Mouse (Mus musculus) stomach, embryonic 16.5 days (tissue): ENCODE measurements around the gene Tulp4. TPM values are rescaled to one million over a fixed set of nuclear protein-coding genes. Genes with fewer than 3 reads are reported as not detected.

Experiments
- ATAC-seq: fragments of 200-750 bp; cut with Nextera tagmentation; 2 replicates; pipeline ENCODE4 v1.8.0; 2017; ENCODE audit warnings: moderate number of reproducible peaks, moderate TSS enrichment; ENCODE audit not compliant: insufficient read depth, low FRiP score
- H3K27ac ChIP-seq: fragments of 300-500 bp; sonication (generic); 2 replicates; pipeline ENCODE4 v1.5.1; 2014; ENCODE audit warnings: low read length
- H3K27me3 ChIP-seq: fragments of 300-500 bp; sonication (generic); 2 replicates; pipeline ENCODE4 v1.6.1; 2014; ENCODE audit warnings: low read length, control low read depth, mixed read lengths; ENCODE audit not compliant: control insufficient read depth, insufficient read depth
- H3K36me3 ChIP-seq: fragments of 300-500 bp; sonication (generic); 2 replicates; pipeline ENCODE4 v1.6.1; 2014; ENCODE audit warnings: low read length; ENCODE audit not compliant: control insufficient read depth, insufficient read depth
- H3K4me1 ChIP-seq: fragments of 300-500 bp; sonication (generic); 2 replicates; pipeline ENCODE4 v1.6.1; 2014; ENCODE audit warnings: low read length, control low read depth, mixed read lengths; ENCODE audit not compliant: control insufficient read depth, insufficient read depth
- H3K4me2 ChIP-seq: fragments of 300-500 bp; sonication (generic); 2 replicates; pipeline ENCODE4 v1.6.1; 2014; ENCODE audit warnings: low read depth, low read length, mixed read lengths
- H3K4me3 ChIP-seq: fragments of 300-500 bp; sonication (generic); replicated peaks from 2 replicates; pipeline ENCODE4 v1.5.1; 2014; ENCODE audit warnings: mild to moderate bottlenecking, low read length
- H3K9ac ChIP-seq: fragments of 300-500 bp; sonication (generic); 2 replicates; pipeline ENCODE4 v1.6.1; 2014; ENCODE audit warnings: low read length
- H3K9me3 ChIP-seq: fragments of 300-500 bp; sonication (generic); replicated peaks from 2 replicates; pipeline ENCODE4 v1.6.1; 2016; ENCODE audit warnings: low read length, control low read depth; ENCODE audit not compliant: control insufficient read depth
- WGBS: fragments of 180-500 bp; shearing (Covaris S2); extraction: QIAGEN DNeasy Blood & Tissue Kit; methylation state at CpG from one replicate; pipeline ENCODE4 v1.1.7; 2014; 5-methylcytosine and 5-hydroxymethylcytosine counted together
- polyA plus RNA-seq: library from polyadenylated mRNA; unstranded; fragments of >200 nt; fragmentation: Nextera tagmentation; extraction: Ambion mirVana; gene quantifications from 2 replicates; pipeline ENCODE4 v1.2.1, GENCODE M21; 2015

The Tulp4 gene
- polyA plus RNA-seq, 1 experiment from 2014 or later: 54.4 TPM

GRCm38 (mm10) chr17:6083323-6083890, 22.8 kb upstream of the Tulp4 start:
- no peak overlapping the region for H3K27ac ChIP-seq
- H3K27me3 ChIP-seq: no peaks in the 10 kb centered on the region
- H3K9ac ChIP-seq: no peak overlapping the region
- peaks cover 5% of the 10 kb centered on the region; the same call in 1 of the 2 replicates for H3K36me3 ChIP-seq
- peaks cover 8% of the 10 kb centered on the region; the same call in 1 of the 2 replicates for H3K4me1 ChIP-seq
- no peak overlapping the region for H3K4me3 ChIP-seq
- no peak overlapping the region for H3K4me2 ChIP-seq
- WGBS: 79% methylated on average over 5 of the region's 5 CpGs
- no peak for ATAC-seq
- no peaks in the 10 kb centered on the region for H3K9me3 ChIP-seq

DNA sequence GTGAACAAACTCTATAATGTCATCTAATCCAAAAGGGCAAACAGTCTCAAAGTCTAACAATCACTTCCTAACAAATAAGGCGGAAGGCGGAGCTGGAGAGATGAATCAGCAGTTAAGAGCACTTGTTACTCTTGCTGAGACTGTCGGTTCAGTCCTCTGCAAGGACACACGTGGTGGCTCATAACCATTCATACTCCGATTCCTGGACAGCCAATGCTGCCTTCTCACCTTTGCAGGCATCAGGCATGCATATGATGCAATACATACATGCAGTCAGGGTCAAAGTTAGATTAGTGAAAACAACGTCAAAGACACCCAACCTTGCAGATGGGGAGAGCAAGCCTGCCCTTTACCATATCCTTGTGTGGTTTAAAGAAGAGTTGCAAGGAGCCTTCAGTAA, 14.6 kb upstream of the Tulp4 start:
- Histone ChIP-seq H3K27me3 (no peaks in the 10 kb centered on the region), H3K36me3 (peaks cover 2% of the 10 kb centered on the region; the same call in 1 of the 2 replicates), H3K9ac (no peak overlapping the region), H3K4me3 (no peak overlapping the region), H3K27ac (no peak overlapping the region), H3K4me2 (no peak overlapping the region), H3K4me1 (no peaks in the 10 kb centered on the region; the same call in 1 of the 2 replicates), H3K9me3 (no peaks in the 10 kb centered on the region)
- no peak for ATAC-seq
- 82% methylated on average over 6 of the region's 6 CpGs for WGBS

- no peaks in the 10 kb centered on the region for H3K27me3 ChIP-seq
- no peaks in the 10 kb centered on the region for H3K36me3 ChIP-seq
- ATAC-seq: no peak
- no peak overlapping the region for H3K4me2 ChIP-seq
- H3K9me3 ChIP-seq: no peaks in the 10 kb centered on the region
- no peak overlapping the region for H3K27ac ChIP-seq
- no peaks in the 10 kb centered on the region for H3K4me1 ChIP-seq
- no peak overlapping the region for H3K4me3 ChIP-seq
- no peak overlapping the region for H3K9ac ChIP-seq
These were observed 10.7 kb upstream of the Tulp4 start for GRCm38 (mm10) chr17:6095579-6095978.

DNA sequence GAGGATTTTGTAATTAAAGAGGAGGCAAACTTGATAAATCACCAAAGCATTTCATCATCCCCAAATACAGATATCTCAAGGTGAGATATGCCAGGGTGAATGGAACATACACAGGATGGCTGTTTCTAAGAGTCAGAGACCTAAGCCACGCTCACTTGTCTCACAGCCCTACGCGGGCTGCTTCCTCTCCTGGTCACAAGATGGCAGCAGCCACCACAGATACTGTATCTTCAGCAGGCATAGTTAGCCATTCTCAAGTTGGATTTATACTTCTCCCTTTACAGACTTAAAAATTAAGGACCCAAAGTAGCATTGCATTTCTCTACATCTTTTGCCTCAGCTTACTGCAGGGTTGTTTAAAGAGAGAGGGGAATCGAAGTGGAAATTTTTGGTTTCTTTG, 8.4 kb upstream of the Tulp4 start:
- WGBS: 34% methylated on average over 4 of the region's 4 CpGs

GRCm38 (mm10) chr17:6102287-6102686, 4.0 kb upstream of the Tulp4 start:
- no peak for ATAC-seq
- Histone ChIP-seq H3K9me3 (no peaks in the 10 kb centered on the region), H3K4me2 (no peak overlapping the region), H3K36me3 (no peaks in the 10 kb centered on the region), H3K27ac (no peak overlapping the region), H3K4me3 (no peak overlapping the region), H3K9ac (no peak overlapping the region), H3K4me1 (no peaks in the 10 kb centered on the region), H3K27me3 (no peaks in the 10 kb centered on the region)
- WGBS: 91% methylated on average over 3 of the region's 3 CpGs

More for the DNA sequence above, 8.4 kb upstream of the Tulp4 start:
- Histone ChIP-seq H3K4me3 (no peak overlapping the region), H3K27ac (no peak overlapping the region), H3K36me3 (no peaks in the 10 kb centered on the region), H3K9me3 (no peaks in the 10 kb centered on the region), H3K9ac (no peak overlapping the region), H3K4me1 (no peaks in the 10 kb centered on the region), H3K4me2 (no peak overlapping the region), H3K27me3 (no peaks in the 10 kb centered on the region)
- no peak for ATAC-seq

DNA sequence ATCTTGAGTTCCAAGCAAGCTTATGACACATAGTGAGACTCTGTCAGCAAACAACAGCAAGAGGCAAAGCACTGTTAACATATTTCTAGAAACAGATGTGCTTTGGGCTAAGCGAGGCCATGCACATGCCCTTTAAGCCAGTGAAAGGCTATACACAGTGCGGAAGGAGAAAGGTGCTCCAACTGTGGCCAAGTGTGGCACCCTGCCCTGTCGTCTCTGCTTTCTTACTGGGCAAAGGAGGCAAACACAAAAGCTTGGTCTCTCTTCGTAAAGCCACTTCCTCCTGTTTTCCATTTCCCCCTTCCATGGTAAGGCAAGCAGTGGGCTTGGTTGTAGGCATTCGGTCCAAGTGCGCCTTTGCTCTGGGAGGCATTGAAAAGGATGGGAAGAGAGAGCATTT, 2.7 kb upstream of the Tulp4 start:
- ATAC-seq: no peak
- H3K4me3 ChIP-seq: no peak overlapping the region
- WGBS: 78% methylated on average over 6 of the region's 6 CpGs
- H3K4me2 ChIP-seq: no peak overlapping the region
- no peaks in the 10 kb centered on the region for H3K36me3 ChIP-seq
- H3K27ac ChIP-seq: no peak overlapping the region
- H3K4me1 ChIP-seq: peaks cover 6% of the 10 kb centered on the region
- no peak overlapping the region for H3K9ac ChIP-seq
- no peaks in the 10 kb centered on the region for H3K9me3 ChIP-seq
- H3K27me3 ChIP-seq: no peaks in the 10 kb centered on the region

DNA sequence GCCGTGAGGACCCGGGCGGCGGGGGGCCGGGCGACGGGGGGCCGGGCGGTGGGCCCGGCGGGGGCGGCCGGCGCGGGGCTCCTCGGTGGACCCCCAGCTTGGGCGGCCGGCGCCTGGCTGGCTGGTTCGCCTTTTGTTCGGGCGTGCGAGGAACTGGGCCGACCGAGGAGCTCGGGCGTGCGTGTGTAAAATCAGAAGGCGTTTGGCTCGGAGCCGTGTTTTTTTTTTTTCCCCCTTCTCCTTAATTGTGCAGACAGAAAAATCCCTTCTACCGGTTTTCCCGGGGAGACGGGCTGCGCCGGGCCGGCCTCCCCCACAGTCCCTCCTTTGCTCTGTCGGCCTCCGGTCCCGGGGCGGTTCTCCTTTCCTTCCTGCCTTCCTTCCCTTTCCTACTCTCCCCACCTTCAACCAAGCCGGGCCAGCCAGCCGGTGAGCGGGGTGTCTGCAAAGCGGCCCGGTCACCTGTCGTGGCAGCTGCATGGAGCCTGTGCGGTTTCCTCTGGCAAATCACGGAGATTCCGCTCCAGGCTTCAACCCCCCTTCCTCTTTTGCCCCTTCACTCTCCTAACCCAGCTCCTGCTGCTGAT, 871 bp downstream of the Tulp4 start:
- H3K4me2 ChIP-seq: peak overlapping the region; percentile 66
- no peaks in the 10 kb centered on the region for H3K9me3 ChIP-seq
- peak overlapping the region; percentile 95 for H3K4me3 ChIP-seq
- peak overlapping the region; percentile 98 for H3K9ac ChIP-seq
- H3K36me3 ChIP-seq: no peaks in the 10 kb centered on the region
- under 1% methylated on average over 48 of the region's 50 CpGs for WGBS
- H3K4me1 ChIP-seq: peaks cover 13% of the 10 kb centered on the region
- peak overlapping the region; percentile 95 for H3K27ac ChIP-seq
- peak; percentile 48 for ATAC-seq
- H3K27me3 ChIP-seq: no peaks in the 10 kb centered on the region

DNA sequence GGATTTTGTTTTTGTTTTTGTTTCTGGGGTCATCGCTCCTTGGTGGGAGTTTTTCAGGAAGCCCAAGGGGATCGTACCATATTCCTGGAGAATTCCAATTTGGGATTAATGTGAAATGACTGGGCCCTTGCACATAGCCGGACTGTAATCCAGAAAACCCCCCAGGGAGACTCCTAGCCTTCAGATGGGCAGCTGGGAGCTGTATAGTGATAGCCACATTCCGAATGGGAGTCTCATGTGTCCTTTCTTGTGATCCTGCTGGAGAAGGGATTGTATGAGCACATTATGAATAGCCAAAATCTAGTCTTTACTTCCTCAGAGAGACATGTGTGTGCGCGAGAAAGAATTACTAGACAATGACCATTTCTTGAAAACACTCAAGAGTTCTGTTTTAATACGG, 1.9 kb downstream of the Tulp4 start:
- peak overlapping the region; percentile 95 for H3K4me3 ChIP-seq
- WGBS: 51% methylated on average over 7 of the region's 7 CpGs
- H3K4me1 ChIP-seq: peaks cover 13% of the 10 kb centered on the region
- no peaks in the 10 kb centered on the region for H3K36me3 ChIP-seq
- H3K4me2 ChIP-seq: peak overlapping the region; percentile 66
- no peaks in the 10 kb centered on the region for H3K27me3 ChIP-seq
- 0 out of 2 replicates have a peak overlapping the region, but pooled peaks have one; percentile 40 for H3K27ac ChIP-seq
- ATAC-seq: no peak
- peak overlapping the region; percentile 98 for H3K9ac ChIP-seq
- H3K9me3 ChIP-seq: no peaks in the 10 kb centered on the region

DNA sequence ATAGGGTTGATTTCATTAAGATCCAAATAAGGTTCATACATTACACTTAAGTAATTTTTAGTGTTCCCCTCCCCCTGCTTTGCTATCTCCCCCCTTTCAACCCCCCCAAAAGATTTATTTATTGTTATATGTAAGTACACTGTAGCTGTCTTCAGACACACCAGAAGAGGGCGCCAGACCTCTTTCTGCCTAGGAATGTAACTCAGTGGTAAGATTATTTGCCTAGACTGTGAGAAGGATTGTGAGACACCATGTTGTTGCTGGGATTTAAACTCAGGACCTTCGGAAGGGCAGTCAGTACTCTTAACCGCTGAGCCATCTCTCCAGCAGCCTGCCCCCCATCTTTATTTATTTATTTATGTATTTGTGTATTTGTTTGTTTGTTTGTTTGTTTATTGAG, 4.7 kb downstream of the Tulp4 start:
- Histone ChIP-seq H3K27ac (no peak overlapping the region), H3K27me3 (no peaks in the 10 kb centered on the region), H3K9me3 (no peaks in the 10 kb centered on the region), H3K9ac (no peak overlapping the region), H3K4me2 (no peak overlapping the region), H3K4me1 (peaks cover 13% of the 10 kb centered on the region), H3K4me3 (no peak overlapping the region), H3K36me3 (no peaks in the 10 kb centered on the region)
- ATAC-seq: no peak
- 77% methylated on average over 3 of the region's 3 CpGs for WGBS
